Mouse (Mus musculus): ENCODE data around the gene Syt7.

DNA sequence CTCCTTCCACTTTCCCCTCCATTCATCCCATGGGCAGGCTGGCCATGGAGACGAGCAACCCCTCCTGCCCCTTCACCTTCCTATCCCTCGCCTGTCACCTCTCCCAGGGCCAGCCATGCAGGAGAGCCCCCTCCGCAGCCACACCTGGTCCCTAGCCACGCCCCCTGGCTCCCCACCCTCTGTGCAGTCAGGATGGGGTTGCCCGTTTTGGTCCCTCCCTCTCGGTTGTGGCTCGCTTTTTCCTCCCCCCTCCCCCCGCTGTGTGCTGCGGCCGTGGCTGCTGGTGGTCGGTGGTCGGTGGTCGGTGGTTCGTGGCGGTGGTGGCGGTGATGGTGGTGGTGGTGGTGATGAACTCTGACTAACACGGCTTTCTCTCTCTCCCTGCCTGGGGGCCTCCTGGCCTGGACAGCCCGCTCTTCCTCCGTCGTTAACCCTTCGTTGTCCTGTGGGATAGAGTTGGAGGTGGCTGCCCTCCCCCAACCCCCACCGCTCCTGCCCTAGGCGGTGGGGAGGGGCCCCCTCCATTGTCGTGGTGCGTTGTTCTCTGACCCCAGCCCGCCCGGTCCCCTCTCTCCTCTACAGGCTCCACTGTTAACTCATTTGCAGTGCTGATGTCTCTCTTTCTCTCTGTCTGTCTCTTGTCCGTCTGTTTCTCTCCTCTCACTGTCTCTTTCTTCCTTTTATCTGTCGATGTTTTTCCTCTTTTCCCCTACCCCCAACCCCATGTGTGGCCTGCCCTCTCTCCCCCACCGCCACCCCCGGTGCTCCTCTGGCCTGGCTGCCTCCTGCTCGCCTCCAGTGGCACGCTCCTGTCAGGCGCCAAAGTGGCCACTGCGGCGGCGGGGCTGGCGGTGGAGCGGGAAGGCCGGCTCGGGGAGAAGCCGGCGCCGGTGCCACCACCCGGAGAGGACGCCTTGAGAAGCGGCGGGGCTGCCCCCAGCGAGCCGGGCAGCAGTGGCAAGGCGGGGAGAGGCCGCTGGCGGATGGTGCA, 33.4 kb downstream of the Syt7 start:
- no peak for TF ChIP-seq CTCF (IDR thresholded peaks at IDR 0.05; ENCODE audit: borderline replicate concordance, insufficient read depth, low read length)
- TF ChIP-seq POLR2A (IDR thresholded peaks at IDR 0.05; ENCODE audit: low read depth, low read length) = no peak
